Mouse (Mus musculus) ES-E14 (cell line): ENCODE results near the gene Prickle2.

ENCODE experiments used
- CHD2 ChIP-seq: IDR thresholded peaks from 2 replicates; pipeline ENCODE4 v1.6.1; 2014; ENCODE audit warnings: mild to moderate bottlenecking, low read depth, low read length, inconsistent platforms
- HCFC1 ChIP-seq: IDR thresholded peaks from 2 replicates; pipeline ENCODE4 v1.6.1; 2012; ENCODE audit warnings: low read length, inconsistent platforms, borderline replicate concordance; ENCODE audit not compliant: insufficient read depth
- MAFK ChIP-seq: IDR thresholded peaks from 2 replicates; pipeline ENCODE4 v1.6.1; 2014; ENCODE audit warnings: mild to moderate bottlenecking, low read depth, low read length, inconsistent platforms; ENCODE audit not compliant: insufficient read depth
- ZC3H11A ChIP-seq: IDR thresholded peaks from 2 replicates; pipeline ENCODE4 v1.6.1; 2012; ENCODE audit warnings: low read depth, mild to moderate bottlenecking, inconsistent platforms, low read length, borderline replicate concordance
- ZNF384 ChIP-seq: IDR thresholded peaks from 2 replicates; pipeline ENCODE4 v1.6.1; 2012; ENCODE audit warnings: low read depth, low read length, inconsistent platforms

- TF ChIP-seq ZC3H11A (no peak), ZNF384 (no peak), MAFK (no peak), HCFC1 (no peak), CHD2 (no peak)
These were observed 27.7 kb upstream of the Prickle2 start for GRCm38 (mm10) chr6:92733651-92734050.
